Mouse (Mus musculus) MN1 (cell line): ENCODE results near the gene Ifitm6.
"Not testable (repeated sequence)": the region's sequence is repeated elsewhere in the genome, so short reads cannot be mapped to it uniquely, and the experiment has no call there.

Experiments used
- DNase-seq: peaks from one replicate; pipeline ENCODE4 v3.0.0-alpha.2; 2016; ENCODE audit warnings: low spot score

The Ifitm6 gene

GRCm38 (mm10) chr7:141040867-141041606 is 23.3 kb upstream of the Ifitm6 start:
- no peak for DNase-seq

- no peak for DNase-seq
Measured at GRCm38 (mm10) chr7:141039386-141040107, 21.8 kb upstream of the Ifitm6 start.

GRCm38 (mm10) chr7:141038090-141039032 is 20.6 kb upstream of the Ifitm6 start:
- no peak for DNase-seq

GRCm38 (mm10) chr7:141036624-141037023 is 18.9 kb upstream of the Ifitm6 start:
- not testable (repeated sequence) for DNase-seq

- no peak for DNase-seq
Measured at GRCm38 (mm10) chr7:141032458-141033167, 14.9 kb upstream of the Ifitm6 start.

GRCm38 (mm10) chr7:141030390-141030789 is 12.7 kb upstream of the Ifitm6 start:
- DNase-seq, result no peak

GRCm38 (mm10) chr7:141028831-141029230 is 11.1 kb upstream of the Ifitm6 start, which contains the start of gene Gm17387:
TSS of gene Gm17387 (plus strand) at chr7:141029131.
- DNase-seq, result no peak

- no peak for DNase-seq
Measured at GRCm38 (mm10) chr7:141026740-141027098, 9.0 kb upstream of the Ifitm6 start.

- DNase-seq, result peak; percentile 14
Measured at GRCm38 (mm10) chr7:141026097-141026739, 8.5 kb upstream of the Ifitm6 start.

GRCm38 (mm10) chr7:141024865-141025838 is 7.4 kb upstream of the Ifitm6 start:
- peak; percentile 65 for DNase-seq

GRCm38 (mm10) chr7:141021489-141022449 is 4.0 kb upstream of the Ifitm6 start:
- no peak for DNase-seq

GRCm38 (mm10) chr7:141019028-141019427 is 1.3 kb upstream of the Ifitm6 start:
- DNase-seq, result no peak

- DNase-seq, result no peak
Measured at GRCm38 (mm10) chr7:141016707-141017697, 722 bp downstream of the Ifitm6 start.

GRCm38 (mm10) chr7:141011238-141011770 is 6.4 kb downstream of the Ifitm6 start:
- DNase-seq, result no peak

- peak; percentile 54 for DNase-seq
Measured at GRCm38 (mm10) chr7:141010593-141010992, 7.1 kb downstream of the Ifitm6 start, which contains the start of gene Ifitm3. TSS of gene Ifitm3 (minus strand) at chr7:141010770.

- peak; percentile 9 for DNase-seq
Measured at GRCm38 (mm10) chr7:141009665-141010064, 8.1 kb downstream of the Ifitm6 start.
